Mouse (Mus musculus) spleen, adult 2 months (tissue): ENCODE results near the gene Pigyl. TPM values are rescaled to one million over a fixed set of nuclear protein-coding genes. Genes with fewer than 3 reads are reported as not detected.

Experiments used
- DNase-seq, 2 experiments: peaks; one replicate each; pipeline versions ENCODE4 v3.0.0 to v3.0.0-alpha.2; 2012 to 2021; ENCODE audit warnings: low spot score in 2 of 2, low read depth in 1 of 2
- H3K27ac ChIP-seq: fragments of 200-500 bp; 2 replicates; pipeline ENCODE4 v1.5.1; 2012; ENCODE audit warnings: low read length, inconsistent platforms; ENCODE audit not compliant: insufficient read depth
- H3K27me3 ChIP-seq: fragments of 200-500 bp; 2 replicates; pipeline ENCODE4 v1.6.1; 2012; ENCODE audit warnings: mild to moderate bottlenecking, moderate library complexity, low read length, inconsistent platforms; ENCODE audit not compliant: control insufficient read depth, insufficient read depth
- H3K36me3 ChIP-seq: fragments of 200-500 bp; 2 replicates; pipeline ENCODE4 v1.6.1; 2012; ENCODE audit warnings: mild to moderate bottlenecking, low read length, inconsistent platforms; ENCODE audit not compliant: control insufficient read depth, insufficient read depth
- H3K4me1 ChIP-seq: fragments of 200-500 bp; 2 replicates; pipeline ENCODE4 v1.6.1; 2011; ENCODE audit warnings: inconsistent platforms; ENCODE audit not compliant: control insufficient read depth, insufficient read depth, insufficient read length
- H3K4me3 ChIP-seq: fragments of 200-500 bp; 2 replicates; pipeline ENCODE4 v1.5.1; 2011; ENCODE audit warnings: mild to moderate bottlenecking, inconsistent platforms; ENCODE audit not compliant: insufficient read depth, insufficient read length; ENCODE audit errors: extremely low read depth
- CTCF ChIP-seq: fragments of 200-500 bp; IDR thresholded peaks from 2 replicates; pipeline ENCODE4 v1.5.1; 2011; ENCODE audit warnings: mild to moderate bottlenecking, inconsistent platforms; ENCODE audit not compliant: insufficient read depth, insufficient read length, insufficient replicate concordance; ENCODE audit errors: extremely low read depth
- POLR2A ChIP-seq: fragments of 200-500 bp; IDR thresholded peaks from 2 replicates; pipeline ENCODE4 v1.6.1; 2011; ENCODE audit warnings: low read depth, low read length, inconsistent platforms
- WGBS: fragments of 180-500 bp; shearing (Covaris S2); methylation state at CpG from one replicate; pipeline ENCODE4 v1.1.7; 2018; 5-methylcytosine and 5-hydroxymethylcytosine counted together
- polyA plus RNA-seq: library from polyadenylated mRNA; depleted of rRNA; stranded (reverse); fragments of >200 nt; gene quantifications from 2 replicates; pipeline ENCODE4 v1.2.3, GENCODE M21; 2012

Gene Pigyl
- polyA plus RNA-seq, 1 experiment: 23.6 TPM

DNA sequence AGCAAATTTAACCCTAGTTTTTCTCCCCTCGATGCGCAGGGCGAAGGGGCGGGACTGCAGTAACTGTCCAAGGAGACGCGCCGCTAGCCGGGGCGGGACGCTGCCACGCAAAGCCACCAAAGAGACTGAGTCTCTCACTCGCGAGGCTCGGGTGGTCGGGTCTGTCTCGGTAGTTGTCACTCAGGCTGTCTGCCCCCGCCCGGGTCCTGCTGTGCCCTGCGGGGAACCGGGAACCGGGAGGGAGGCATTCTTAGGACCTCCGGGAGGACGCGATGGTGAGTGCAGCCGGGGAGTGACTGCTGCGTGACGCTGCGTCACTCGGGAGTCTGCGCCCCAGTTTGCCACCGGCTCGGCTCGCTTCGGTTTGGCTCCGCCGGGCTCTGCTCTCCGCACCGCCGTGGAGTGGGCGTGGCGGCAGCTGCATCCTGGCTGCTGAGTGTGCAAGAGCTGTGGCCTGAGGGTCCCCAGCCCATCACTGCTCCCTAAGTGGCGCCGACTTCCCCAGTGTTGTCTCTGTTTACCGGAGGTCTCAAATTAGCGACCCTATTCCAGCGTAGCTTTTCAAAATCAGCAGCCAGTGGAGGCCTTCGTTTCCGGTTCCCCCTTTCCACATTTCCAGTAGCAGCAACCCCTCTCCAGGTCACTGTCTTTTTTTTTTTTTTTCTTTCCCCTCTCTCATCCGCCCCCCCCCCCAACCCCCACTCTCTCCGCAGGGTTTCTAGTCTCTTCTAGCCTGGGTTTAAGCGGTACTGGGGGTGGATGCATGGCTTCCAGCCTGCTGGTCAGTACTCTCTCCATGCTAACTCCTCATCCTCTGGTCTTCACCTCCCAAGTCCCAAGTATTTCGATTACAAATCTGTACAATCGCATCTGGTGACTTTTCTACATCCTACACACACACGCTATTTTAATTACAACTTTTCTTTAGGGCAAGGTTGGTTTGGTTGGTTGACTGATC lies 8.3 kb downstream of the Pigyl start:
- peaks cover 2% of the 10 kb centered on the region; the same call in 1 of the 2 replicates for H3K27me3 ChIP-seq
- no peaks in the 10 kb centered on the region for H3K4me1 ChIP-seq
- 5% methylated on average over 54 of the region's 54 CpGs for WGBS
- H3K27ac ChIP-seq: no peak overlapping the region
- no peak for TF ChIP-seq POLR2A
- no peak for TF ChIP-seq CTCF
- DNase-seq: no peak
- peak overlapping the region; percentile 63; the same call in 1 of the 2 replicates for H3K4me3 ChIP-seq
- no peaks in the 10 kb centered on the region for H3K36me3 ChIP-seq

- Histone ChIP-seq H3K4me1 (no peaks in the 10 kb centered on the region), H3K27me3 (peaks cover 2% of the 10 kb centered on the region; the same call in 1 of the 2 replicates), H3K36me3 (no peaks in the 10 kb centered on the region), H3K27ac (no peak overlapping the region), H3K4me3 (no peak overlapping the region)
- 54% methylated on average over 6 of the region's 6 CpGs for WGBS
- no peak for DNase-seq
- TF ChIP-seq CTCF (no peak), POLR2A (no peak)
Observed at GRCm38 (mm10) chr9:22165964-22166363, 9.3 kb downstream of the Pigyl start.

DNA sequence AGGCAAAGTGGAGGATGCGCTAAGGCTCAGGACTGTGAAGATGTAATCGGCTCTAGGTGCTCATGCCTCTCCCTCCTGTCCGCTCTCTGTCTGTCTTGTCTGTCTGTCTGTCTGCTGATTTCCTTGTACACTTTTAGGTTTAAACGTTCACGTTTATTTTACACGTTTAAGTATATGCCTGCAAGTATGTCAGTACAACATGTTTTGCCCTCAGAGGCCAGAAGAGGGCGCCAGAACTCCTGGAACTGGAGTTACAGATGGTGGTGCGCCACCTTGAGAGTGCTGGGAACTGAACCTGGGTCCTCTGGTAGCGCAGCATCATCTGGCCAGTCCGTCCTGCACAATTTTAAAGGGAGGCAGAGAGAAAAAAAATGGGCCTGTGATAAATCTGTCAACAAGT lies 10.0 kb downstream of the Pigyl start:
- no peak for DNase-seq
- no peaks in the 10 kb centered on the region for H3K4me1 ChIP-seq
- H3K36me3 ChIP-seq: no peaks in the 10 kb centered on the region
- no peak overlapping the region for H3K27ac ChIP-seq
- no peak overlapping the region for H3K4me3 ChIP-seq
- TF ChIP-seq POLR2A: no peak
- no peak for TF ChIP-seq CTCF
- peaks cover 2% of the 10 kb centered on the region; the same call in 1 of the 2 replicates for H3K27me3 ChIP-seq
- 91% methylated on average over 10 of the region's 10 CpGs for WGBS

GRCm38 (mm10) chr9:22167751-22168150 lies 11.1 kb downstream of the Pigyl start:
- 89% methylated on average over 4 of the region's 4 CpGs for WGBS
- H3K36me3 ChIP-seq: no peaks in the 10 kb centered on the region

GRCm38 (mm10) chr9:22169327-22169726 lies 12.7 kb downstream of the Pigyl start:
- Histone ChIP-seq H3K27me3 (peaks cover 2% of the 10 kb centered on the region; the same call in 1 of the 2 replicates), H3K4me3 (no peak overlapping the region), H3K27ac (no peak overlapping the region), H3K4me1 (no peaks in the 10 kb centered on the region), H3K36me3 (no peaks in the 10 kb centered on the region)
- no peak for DNase-seq
- 94% methylated on average over 11 of the region's 11 CpGs for WGBS
- no peak for TF ChIP-seq CTCF
- no peak for TF ChIP-seq POLR2A

More at GRCm38 (mm10) chr9:22167751-22168150, 11.1 kb downstream of the Pigyl start:
- Histone ChIP-seq H3K4me1 (no peaks in the 10 kb centered on the region), H3K27me3 (peaks cover 2% of the 10 kb centered on the region; the same call in 1 of the 2 replicates), H3K27ac (no peak overlapping the region), H3K4me3 (no peak overlapping the region)
- DNase-seq: no peak
- no peak for TF ChIP-seq POLR2A
- no peak for TF ChIP-seq CTCF

DNA sequence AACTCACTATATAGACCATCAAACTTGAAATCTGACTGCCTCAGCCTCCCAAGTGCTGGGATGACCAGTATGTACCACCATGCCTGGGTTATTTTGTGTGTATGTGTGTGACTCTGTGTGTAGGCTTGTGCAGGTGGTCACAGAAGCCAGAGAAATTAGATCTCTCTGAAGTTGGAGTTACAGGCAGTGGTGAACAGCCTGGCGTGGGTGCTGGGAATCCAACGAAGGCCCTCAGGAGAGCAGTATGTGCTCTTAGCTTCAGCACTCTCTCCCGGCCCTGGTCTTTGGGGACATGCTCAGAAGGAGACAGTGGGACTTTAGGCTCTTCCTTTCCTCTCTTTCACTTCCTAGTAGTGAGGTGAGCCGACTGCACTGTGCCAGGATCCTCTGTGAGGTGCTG lies 15.7 kb downstream of the Pigyl start:
- TF ChIP-seq CTCF (no peak), POLR2A (no peak)
- H3K4me1 ChIP-seq: no peaks in the 10 kb centered on the region
- 80% methylated on average over 4 of the region's 4 CpGs for whole genome bisulfite sequencing
- H3K4me3 ChIP-seq: no peak overlapping the region
- no peaks in the 10 kb centered on the region for H3K36me3 ChIP-seq
- no peaks in the 10 kb centered on the region for H3K27me3 ChIP-seq
- DNase-seq: no peak
- H3K27ac ChIP-seq: no peak overlapping the region
